ENCODE assay signal across 8 mouse cellular contexts in the genomic region with DNA sequence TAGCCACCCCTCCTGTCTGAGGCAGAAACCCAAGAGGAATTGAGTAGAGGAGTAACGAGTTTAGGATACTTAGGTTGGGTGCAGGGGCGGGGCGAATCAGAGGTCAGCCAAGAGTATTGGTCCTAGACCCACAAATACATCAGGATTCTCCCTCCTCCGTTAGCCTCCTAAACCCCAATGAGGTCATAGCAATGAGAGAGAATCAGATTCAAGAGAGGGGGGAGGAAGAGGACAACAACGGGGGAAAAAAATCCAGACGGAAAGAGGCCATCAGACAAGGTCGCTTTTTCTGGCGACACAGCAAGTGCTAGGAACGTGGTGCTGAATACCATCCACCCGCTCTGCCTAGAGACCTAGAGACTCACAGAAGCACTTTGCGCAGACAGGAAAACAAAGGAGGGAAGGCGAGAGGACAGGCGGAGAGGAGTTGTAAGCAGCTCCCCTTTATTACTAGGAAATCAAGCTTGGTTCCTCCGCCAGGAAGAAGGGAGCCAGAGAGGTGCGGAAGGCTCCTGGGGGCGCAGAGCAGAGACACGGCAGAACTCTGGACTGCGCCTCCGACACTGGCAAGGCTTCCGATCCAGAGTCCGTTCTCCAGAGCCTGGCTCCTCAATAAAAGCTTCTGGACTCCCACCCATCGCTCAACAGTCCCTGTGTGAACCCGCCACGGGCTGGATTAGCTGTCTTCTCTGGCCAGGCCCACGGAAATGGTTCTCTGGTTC. TPM values are rescaled to one million over a fixed set of nuclear protein-coding genes. Genes with fewer than 3 reads are reported as not detected.
A peak's percentile ranks its signal among the peaks of the same experiment; 100 is the strongest.
DNase-seq lines count a peak whose midpoint lies in the region; ATAC-seq and TF ChIP-seq lines count a peak whose summit lies in the region.

A gene (plus strand): TSS at position 234 of the 722 bp plus-strand sequence.

- H3K4me1 ChIP-seq in ES-E14 (ENCODE audit: control insufficient read depth in 2 of 2, insufficient read depth in 2 of 2, low read length in 2 of 2, poor library complexity in 1 of 2), result no peaks in the 10 kb centered on the region
- H3K4me1 ChIP-seq in forebrain, embryonic 10.5 days, result peaks cover 10% of the 10 kb centered on the region
- 0 out of 2 replicates have a peak, but pooled peaks cover 6% of the 10 kb centered on the region for H3K4me1 ChIP-seq in hindbrain, embryonic 14.5 days (replicated peaks; ENCODE audit: control insufficient read depth, insufficient read depth, low read length)
- no peaks in the 10 kb centered on the region for H3K4me1 ChIP-seq in liver, embryonic 11.5 days (replicated peaks; ENCODE audit: control insufficient read depth, insufficient read depth, low read length)

- peak; percentile 2 for DNase-seq in adrenal gland, adult 2 months
- no peak for DNase-seq in adrenal gland, postnatal 4 days (ENCODE audit: low spot score in 2 of 2)
- peak; percentile 31 for DNase-seq in ES-E14 (ENCODE audit: low read depth, low spot score)
- DNase-seq in forebrain, embryonic 10.5 days (ENCODE audit: extremely low spot score, low spot score), result peak; percentile 62
- DNase-seq in hindbrain, embryonic 14.5 days (ENCODE audit: low spot score), result peak; percentile 55
- DNase-seq in liver, embryonic 11.5 days (ENCODE audit: low spot score), result peak; percentile 38
- peak; percentile 45 for DNase-seq in right cerebral cortex, postnatal 25 days
- no peak for DNase-seq in MN1 (ENCODE audit: low spot score)

- H3K27me3 ChIP-seq in forebrain, embryonic 10.5 days (ENCODE audit: poor library complexity, severe bottlenecking), result peaks cover 19% of the 10 kb centered on the region
- no peaks in the 10 kb centered on the region for H3K27me3 ChIP-seq in hindbrain, embryonic 14.5 days (ENCODE audit: control insufficient read depth, insufficient read depth, low read length)
- peaks cover 14% of the 10 kb centered on the region for H3K27me3 ChIP-seq in liver, embryonic 11.5 days (replicated peaks; ENCODE audit: control insufficient read depth, insufficient read depth, low read length)

- H3K9me3 ChIP-seq in ES-E14 (ENCODE audit: control insufficient read depth, insufficient read depth, low read depth, low read length), result no peaks in the 10 kb centered on the region
- H3K9me3 ChIP-seq in forebrain, embryonic 10.5 days, result no peaks in the 10 kb centered on the region
- no peaks in the 10 kb centered on the region for H3K9me3 ChIP-seq in hindbrain, embryonic 14.5 days (ENCODE audit: control insufficient read depth, low read length)
- no peaks in the 10 kb centered on the region for H3K9me3 ChIP-seq in liver, embryonic 11.5 days (ENCODE audit: control insufficient read depth, low read length)

- H3K9ac ChIP-seq in ES-E14 (ENCODE audit: insufficient read depth, low read depth, low read length, poor library complexity, severe bottlenecking), result peak within 1 kb of the TSS; percentile 42; the same call in 1 of the 2 replicates
- peak within 1 kb of the TSS; percentile 78 for H3K9ac ChIP-seq in hindbrain, embryonic 14.5 days
- H3K9ac ChIP-seq in liver, embryonic 11.5 days (ENCODE audit: low read depth, low read length), result no peak within 1 kb of the TSS

- H3K27ac ChIP-seq in ES-E14 (ENCODE audit: insufficient read depth, low read depth, low read length, poor library complexity, severe bottlenecking), result no peak within 1 kb of the TSS
- peak within 1 kb of the TSS; percentile 85 for H3K27ac ChIP-seq in forebrain, embryonic 10.5 days
- H3K27ac ChIP-seq in hindbrain, embryonic 14.5 days, result peak within 1 kb of the TSS; percentile 61
- H3K27ac ChIP-seq in liver, embryonic 11.5 days (ENCODE audit: low read depth, low read length), result no peak within 1 kb of the TSS

- H3K4me3 ChIP-seq in ES-E14 (ENCODE audit: insufficient read depth in 1 of 2, low read depth in 1 of 2, low read length in 2 of 2, poor library complexity in 1 of 2, severe bottlenecking in 1 of 2), result peak within 1 kb of the TSS; percentile 63 to 72
- peak within 1 kb of the TSS; percentile 65 for H3K4me3 ChIP-seq in forebrain, embryonic 10.5 days
- peak within 1 kb of the TSS; percentile 57 for H3K4me3 ChIP-seq in hindbrain, embryonic 14.5 days (replicated peaks; ENCODE audit: low read length)
- peak within 1 kb of the TSS; percentile 38 for H3K4me3 ChIP-seq in liver, embryonic 11.5 days (ENCODE audit: low read depth, low read length)

- WGBS in forebrain, embryonic 10.5 days, result 3% methylated on average over 25 of the region's 25 CpGs
- WGBS in hindbrain, embryonic 14.5 days, result 2% methylated on average over 25 of the region's 25 CpGs
- 3% methylated on average over 25 of the region's 25 CpGs for WGBS in liver, embryonic 11.5 days

- no peaks in the 10 kb centered on the region for H3K36me3 ChIP-seq in ES-E14 (ENCODE audit: control insufficient read depth, insufficient read depth, low read length, poor library complexity, severe bottlenecking)
- no peaks in the 10 kb centered on the region for H3K36me3 ChIP-seq in forebrain, embryonic 10.5 days (replicated peaks)
- no peaks in the 10 kb centered on the region for H3K36me3 ChIP-seq in hindbrain, embryonic 14.5 days (replicated peaks; ENCODE audit: control insufficient read depth, insufficient read depth)
- no peaks in the 10 kb centered on the region for H3K36me3 ChIP-seq in liver, embryonic 11.5 days (ENCODE audit: control insufficient read depth, insufficient read depth, low read length)

- in situ Hi-C loops in ES-E14 (cut with MboI; ENCODE audit: low sequenced_read_pairs in 2 of 2, unreplicated experiment in 2 of 2), result no loop called here

- peak; percentile 89 for ATAC-seq in hindbrain, embryonic 14.5 days (ENCODE audit: low FRiP score)
- ATAC-seq in liver, embryonic 11.5 days (replicated peaks; ENCODE audit: low FRiP score), result peak; percentile 34; the same call in 1 of the 2 replicates

- H3K4me2 ChIP-seq in hindbrain, embryonic 14.5 days (replicated peaks), result peak within 1 kb of the TSS; percentile 78
- H3K4me2 ChIP-seq in liver, embryonic 11.5 days, result peak within 1 kb of the TSS; percentile 67

TF ChIP-seq in ES-E14, 5 proteins besides CTCF, POLR2A, EP300 and RAD21:
- TF ChIP-seq CHD2 (IDR thresholded peaks at IDR 0.05; ENCODE audit: low read depth, low read length) (no peak), HCFC1 (IDR thresholded peaks at IDR 0.05; ENCODE audit: borderline replicate concordance, insufficient read depth, low read length) (no peak), MAFK (IDR thresholded peaks at IDR 0.05; ENCODE audit: insufficient read depth, low read depth, low read length) (no peak), ZC3H11A (IDR thresholded peaks at IDR 0.05; ENCODE audit: borderline replicate concordance, low read depth, low read length) (no peak), ZNF384 (IDR thresholded peaks at IDR 0.05; ENCODE audit: low read depth, low read length) (no peak)

RNA-seq across cellular contexts. Expression of the gene that starts here (rescaled TPM):
- total RNA-seq in adrenal gland, adult 2 months (2021), result 10 to 100 TPM in 1 of 2 experiments, 1 to 10 TPM in 1; 3.6 to 10.1 TPM
- 0.07 and 0.93 TPM in 2 replicates for polyA plus RNA-seq in adrenal gland, adult 2 months (2012; rRNA removed)
- 1 to 10 TPM; 6.1 to 7.4 TPM for total RNA-seq in adrenal gland, postnatal 4 days (2021)
- total RNA-seq in ES-E14 (2012; rRNA removed), result not detected in 2 replicates
- 1.3 and 1.8 TPM in 2 replicates for polyA plus RNA-seq in forebrain, embryonic 10.5 days (2016; fragmentation: Nextera tagmentation; extraction: Ambion mirVana)
- polyA plus RNA-seq in hindbrain, embryonic 14.5 days (2014; fragmentation: Nextera tagmentation; extraction: Ambion mirVana), result 9.7 and 12.3 TPM in 2 replicates
- polyA plus RNA-seq in liver, embryonic 11.5 days (2014; fragmentation: Nextera tagmentation; extraction: Ambion mirVana), result 0.29 TPM in 1 of 2 replicates, not detected in the other

Comparison
In these comparisons a context has a peak if more than half of its experiments do, and no peak if none do; other contexts are left out.
1. DNase-seq: peak in adrenal gland, adult 2 months (single experiment), forebrain, embryonic 10.5 days (single experiment), hindbrain, embryonic 14.5 days (single experiment) and right cerebral cortex, postnatal 25 days (single experiment); none in adrenal gland, postnatal 4 days (0 of 2) and MN1 (single experiment).
2. Peak in DNase-seq, H3K4me3 ChIP-seq and H3K9ac ChIP-seq in ES-E14; RNA of the gene not detected or under 1 TPM.
3. Peak in DNase-seq, ATAC-seq, H3K4me3 ChIP-seq and H3K4me2 ChIP-seq in liver, embryonic 11.5 days; RNA of the gene not detected or under 1 TPM.
4. H3K27ac ChIP-seq: peak in forebrain, embryonic 10.5 days (single experiment) and hindbrain, embryonic 14.5 days (single experiment); none in ES-E14 (single experiment) and liver, embryonic 11.5 days (single experiment).
5. Peak in every context shown above with its lines, with median percentiles within 50 percentile points of each other: H3K4me3 ChIP-seq.